Mouse (Mus musculus) spleen, adult 2 months (tissue): Measurements from ENCODE around the gene Lmtk2.

Experiments
- CTCF ChIP-seq: fragments of 200-500 bp; IDR thresholded peaks from 2 replicates; pipeline ENCODE4 v1.5.1; 2011; ENCODE audit warnings: mild to moderate bottlenecking, inconsistent platforms; ENCODE audit not compliant: insufficient read depth, insufficient read length, insufficient replicate concordance; ENCODE audit errors: extremely low read depth
- POLR2A ChIP-seq: fragments of 200-500 bp; IDR thresholded peaks from 2 replicates; pipeline ENCODE4 v1.6.1; 2011; ENCODE audit warnings: low read depth, low read length, inconsistent platforms

GRCm38 (mm10) chr5:144080886-144081285, 19.4 kb upstream of the Lmtk2 start:
- TF ChIP-seq POLR2A (no peak), CTCF (no peak)
